Mouse (Mus musculus) brain, embryonic 14.5 days (tissue): ENCODE results near the gene Chsy1. TPM values are rescaled to one million over a fixed set of nuclear protein-coding genes. Genes with fewer than 3 reads are reported as not detected.

Experiments used
- DNase-seq: peaks from one replicate; pipeline ENCODE4 v3.0.0-alpha.2; 2011; ENCODE audit warnings: low read depth
- CTCF ChIP-seq: fragments of 200-500 bp; IDR thresholded peaks from 2 replicates; pipeline ENCODE4 v1.5.1; 2012; ENCODE audit warnings: inconsistent platforms, mild to moderate bottlenecking, moderate library complexity, borderline replicate concordance; ENCODE audit not compliant: insufficient read depth, insufficient read length; ENCODE audit errors: extremely low read depth
- POLR2A ChIP-seq: fragments of 200-500 bp; IDR thresholded peaks from 2 replicates; pipeline ENCODE4 v1.6.1; 2012; ENCODE audit warnings: mild to moderate bottlenecking, inconsistent platforms, borderline replicate concordance; ENCODE audit not compliant: poor library complexity, insufficient read depth, insufficient read length, severe bottlenecking; ENCODE audit errors: extremely low read depth
- polyA plus RNA-seq: library from polyadenylated mRNA; depleted of rRNA; stranded (reverse); fragments of >200 nt; gene quantifications from 2 replicates; pipeline ENCODE4 v1.2.3, GENCODE M21; 2012

The Chsy1 gene
- polyA plus RNA-seq, 1 experiment, result 21.5 TPM

GRCm38 (mm10) chr7:66113561-66113960, 4.2 kb downstream of the Chsy1 start:
- DNase-seq, result no peak
- TF ChIP-seq POLR2A, result no peak
- TF ChIP-seq CTCF, result no peak

DNA sequence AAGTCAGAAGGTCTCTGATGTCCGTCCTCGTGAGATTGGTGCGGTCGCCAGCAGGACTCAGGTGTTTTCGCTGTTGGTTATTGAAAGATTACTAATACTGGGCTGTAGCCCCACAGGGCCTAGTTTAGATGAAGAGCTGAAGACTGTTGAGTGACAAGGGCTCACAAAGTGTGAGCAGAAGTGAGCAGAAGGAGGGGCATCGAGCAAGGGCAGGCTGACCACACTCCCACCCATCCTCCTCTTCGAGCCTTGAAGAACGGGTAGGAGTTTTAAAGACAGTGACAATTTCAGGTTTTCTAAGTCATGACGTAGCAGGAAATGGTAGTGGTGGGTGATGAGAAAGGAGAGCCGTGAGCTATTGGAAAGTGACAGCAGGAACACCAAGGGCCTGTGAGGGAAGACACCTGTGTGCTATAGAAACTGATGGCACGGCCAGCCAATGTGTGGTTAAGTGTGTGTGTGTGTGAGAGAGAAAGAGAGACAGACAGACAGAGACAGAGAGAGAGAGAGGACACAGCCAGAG, 6.6 kb downstream of the Chsy1 start:
- no peak for TF ChIP-seq POLR2A
- no peak for TF ChIP-seq CTCF
- DNase-seq, result no peak

- TF ChIP-seq POLR2A (no peak), CTCF (no peak)
- no peak for DNase-seq
Measured at GRCm38 (mm10) chr7:66116906-66117482, 7.7 kb downstream of the Chsy1 start.

DNA sequence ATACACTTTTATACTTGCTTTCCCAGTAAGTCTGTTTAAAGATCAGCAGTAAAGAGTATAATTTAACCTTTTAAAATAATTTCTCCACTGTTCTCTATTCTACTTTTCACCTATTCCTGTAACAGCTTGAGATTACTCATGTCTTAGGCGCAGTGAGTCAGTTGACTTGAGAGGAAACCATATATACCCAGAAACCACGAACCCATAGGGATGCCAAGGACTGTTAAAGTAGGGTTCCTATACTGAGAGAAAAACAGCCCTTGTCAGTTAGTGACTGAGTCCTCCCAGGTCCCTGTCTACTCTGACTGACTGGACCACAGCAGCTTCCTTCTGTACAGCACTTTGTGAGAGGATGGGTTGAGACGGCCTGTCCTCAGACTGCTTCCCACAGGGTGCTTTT, 8.7 kb downstream of the Chsy1 start:
- no peak for DNase-seq
- TF ChIP-seq CTCF (no peak), POLR2A (no peak)

DNA sequence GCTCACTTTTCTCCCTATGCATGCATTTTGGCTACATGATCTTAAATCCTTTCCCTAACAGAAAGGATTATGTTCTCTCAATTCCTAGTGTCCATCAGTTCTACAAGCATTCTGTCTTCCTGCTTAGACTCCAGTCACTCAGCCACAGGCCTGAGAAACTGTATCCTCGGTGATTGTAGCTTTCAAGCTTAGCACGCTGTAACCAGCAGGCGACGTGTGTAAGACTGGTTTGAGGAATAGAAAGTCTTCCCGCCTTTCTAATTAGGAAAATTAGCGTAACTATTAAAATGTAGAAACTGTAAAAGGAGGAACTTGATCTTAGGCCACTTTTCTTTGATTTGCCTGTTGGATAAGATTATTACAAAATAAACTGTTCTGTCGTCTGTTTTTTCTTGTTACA, 9.5 kb downstream of the Chsy1 start:
- no peak for TF ChIP-seq CTCF
- TF ChIP-seq POLR2A, result no peak
- peak; percentile 37 for DNase-seq

DNA sequence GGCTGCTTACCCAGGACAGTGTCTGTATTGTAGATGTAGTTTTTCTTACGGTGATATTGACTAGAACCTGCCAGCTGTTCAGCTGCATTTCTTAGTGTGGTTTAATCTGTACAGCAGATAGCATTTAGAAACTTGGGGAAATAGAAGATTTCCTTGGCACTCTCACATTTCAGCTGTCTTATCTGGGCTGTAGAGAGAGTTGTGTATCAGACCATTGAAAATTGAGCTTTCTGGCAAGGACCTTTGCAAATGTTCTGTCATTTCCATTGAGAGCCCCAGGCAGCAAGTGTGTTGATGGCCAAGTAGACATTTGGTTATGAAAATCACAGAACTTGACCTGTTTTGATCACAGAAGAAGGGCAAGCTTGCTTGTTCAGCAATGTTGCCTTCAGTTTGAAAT, 10.8 kb downstream of the Chsy1 start:
- DNase-seq, result peak; percentile 35
- no peak for TF ChIP-seq POLR2A
- TF ChIP-seq CTCF, result no peak

GRCm38 (mm10) chr7:66120702-66121396, 11.5 kb downstream of the Chsy1 start:
- DNase-seq, result peak; percentile 74
- TF ChIP-seq CTCF, result no peak
- TF ChIP-seq POLR2A, result no peak

- TF ChIP-seq CTCF (no peak), POLR2A (no peak)
- DNase-seq, result no peak
Measured at GRCm38 (mm10) chr7:66124551-66124968, 15.2 kb downstream of the Chsy1 start.

- DNase-seq, result no peak
Measured at GRCm38 (mm10) chr7:66125368-66125767, 16.1 kb downstream of the Chsy1 start.

DNA sequence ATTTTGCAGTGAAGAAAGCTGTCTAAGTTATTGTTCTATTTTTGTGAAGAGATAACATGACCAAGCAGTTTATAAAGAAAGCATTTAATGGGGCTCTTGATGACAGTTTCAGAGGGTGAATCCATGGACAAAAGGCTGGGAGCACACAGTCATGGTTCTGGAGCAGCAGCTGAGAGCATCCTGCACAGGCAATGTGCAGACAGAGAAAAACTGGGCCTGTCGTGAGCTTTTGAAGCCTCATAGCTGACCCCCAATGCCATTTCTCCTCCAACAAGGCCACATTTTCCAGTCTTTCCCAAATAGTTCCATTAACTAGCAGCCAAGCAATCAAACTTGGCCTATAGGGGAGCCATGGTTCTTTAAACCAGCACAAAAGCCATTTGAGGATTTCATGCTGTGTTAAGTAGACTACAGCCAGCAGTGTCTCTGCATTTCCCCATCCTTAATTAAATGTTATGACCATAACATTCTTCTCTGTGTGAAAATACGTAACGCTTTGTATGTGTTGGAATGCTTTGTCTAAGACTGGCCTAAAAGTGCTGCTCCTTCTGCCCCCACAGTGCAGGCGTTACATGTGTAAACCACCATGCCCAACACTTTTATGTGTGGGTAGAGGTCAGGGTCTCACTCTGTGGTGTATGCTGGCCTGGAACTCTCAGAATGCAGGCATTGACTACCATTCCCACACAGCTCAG, 18.8 kb downstream of the Chsy1 start:
- peak; percentile 70 for DNase-seq
- no peak for TF ChIP-seq CTCF
- no peak for TF ChIP-seq POLR2A

More at GRCm38 (mm10) chr7:66125368-66125767, 16.1 kb downstream of the Chsy1 start:
- TF ChIP-seq POLR2A (no peak), CTCF (no peak)

GRCm38 (mm10) chr7:66128857-66129256, 19.5 kb downstream of the Chsy1 start:
- TF ChIP-seq CTCF, result no peak
- no peak for DNase-seq
